Mouse (Mus musculus) small intestine, adult 2 months (tissue): ENCODE data around the gene Arnt2.

Experiments used
- CTCF ChIP-seq: fragments of 200-500 bp; IDR thresholded peaks from 2 replicates; pipeline ENCODE4 v1.5.1; 2012; ENCODE audit warnings: low read depth, mild to moderate bottlenecking, control low read depth, inconsistent platforms, low read length, moderate library complexity, mixed read lengths; ENCODE audit not compliant: insufficient replicate concordance, insufficient read length; ENCODE audit errors: extremely low read depth
- POLR2A ChIP-seq: fragments of 200-500 bp; IDR thresholded peaks from 2 replicates; pipeline ENCODE4 v1.6.1; 2012; ENCODE audit warnings: low read depth, mild to moderate bottlenecking, control low read depth, inconsistent platforms, low read length, moderate library complexity

DNA sequence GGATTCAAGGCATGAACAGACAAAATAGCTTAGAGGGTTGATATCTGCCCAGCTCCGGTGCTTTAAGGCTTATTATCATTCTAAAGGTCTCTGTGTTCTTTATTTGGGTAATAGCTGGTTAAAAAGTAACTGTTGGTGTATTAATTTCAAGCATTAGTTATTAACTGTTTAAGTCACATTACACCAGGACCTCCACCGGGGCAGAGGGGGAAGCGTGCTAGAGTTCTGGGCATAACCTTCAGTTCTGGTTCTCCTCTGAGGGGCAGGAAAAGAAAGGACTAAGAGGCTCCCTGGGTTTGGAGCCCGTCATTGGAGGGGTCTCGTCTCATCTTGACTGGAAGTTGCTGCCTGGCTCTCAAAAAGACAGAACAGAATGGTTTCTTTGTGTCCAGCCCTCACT lies 138.5 kb downstream of the Arnt2 start:
- TF ChIP-seq CTCF: no peak
- TF ChIP-seq POLR2A: no peak
